Mouse (Mus musculus) embryo, embryonic 10 days (tissue): ENCODE results near the gene Fndc3a.

Experiments
- DNase-seq: peaks from one replicate; pipeline ENCODE4 v3.0.0-alpha.2; 2015; ENCODE audit warnings: low spot score

The Fndc3a gene

DNA sequence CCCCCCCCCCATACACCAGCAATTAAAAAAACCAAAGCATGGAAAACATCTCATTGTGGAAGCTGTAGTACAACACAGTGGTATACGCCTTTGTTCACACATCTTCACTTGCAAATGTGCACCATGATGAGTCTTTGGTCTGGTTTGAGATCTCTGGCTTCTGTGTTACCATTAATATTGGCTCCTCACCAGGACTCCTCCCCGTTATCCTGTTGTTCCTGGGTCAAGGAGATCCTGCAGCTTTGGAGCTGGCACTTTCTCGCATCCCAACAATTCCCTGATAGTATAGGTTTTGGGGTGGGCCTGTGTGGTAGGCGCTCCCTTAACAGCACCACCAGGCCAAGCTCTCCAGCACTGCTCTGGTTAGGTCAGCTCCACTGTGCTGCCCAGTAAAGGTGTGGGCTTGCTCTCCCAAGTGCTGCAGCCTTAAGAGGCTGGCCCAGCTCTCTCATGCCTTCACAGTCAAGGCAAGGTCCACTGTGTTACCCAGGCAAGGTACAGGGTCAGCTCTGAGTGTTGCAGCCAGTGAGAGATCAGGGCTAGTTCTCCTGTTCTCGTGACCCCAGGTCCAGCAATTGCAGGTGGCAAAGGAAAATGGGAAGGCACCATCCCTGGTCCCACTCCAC is 173.3 kb downstream of the Fndc3a start:
- no peak for DNase-seq

DNA sequence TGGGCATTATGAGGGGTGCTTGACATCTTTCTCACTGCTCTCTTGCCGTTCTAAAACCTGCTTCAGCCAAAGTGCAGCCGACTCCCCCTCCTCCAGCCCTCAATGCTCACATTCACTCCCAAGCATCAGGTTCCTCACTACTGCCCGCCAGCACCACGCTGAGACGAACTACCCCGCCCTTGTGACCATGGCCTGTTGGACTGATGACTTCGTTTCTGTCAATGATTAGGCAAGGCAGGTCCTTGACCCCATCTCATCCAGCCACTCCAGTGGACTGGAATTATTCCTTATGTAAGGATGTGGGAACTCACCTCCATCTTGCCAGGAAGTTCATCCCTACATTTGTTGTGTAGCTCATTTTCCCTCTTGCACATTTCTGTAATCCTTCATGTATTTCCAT is 175.9 kb downstream of the Fndc3a start:
- no peak for DNase-seq

DNA sequence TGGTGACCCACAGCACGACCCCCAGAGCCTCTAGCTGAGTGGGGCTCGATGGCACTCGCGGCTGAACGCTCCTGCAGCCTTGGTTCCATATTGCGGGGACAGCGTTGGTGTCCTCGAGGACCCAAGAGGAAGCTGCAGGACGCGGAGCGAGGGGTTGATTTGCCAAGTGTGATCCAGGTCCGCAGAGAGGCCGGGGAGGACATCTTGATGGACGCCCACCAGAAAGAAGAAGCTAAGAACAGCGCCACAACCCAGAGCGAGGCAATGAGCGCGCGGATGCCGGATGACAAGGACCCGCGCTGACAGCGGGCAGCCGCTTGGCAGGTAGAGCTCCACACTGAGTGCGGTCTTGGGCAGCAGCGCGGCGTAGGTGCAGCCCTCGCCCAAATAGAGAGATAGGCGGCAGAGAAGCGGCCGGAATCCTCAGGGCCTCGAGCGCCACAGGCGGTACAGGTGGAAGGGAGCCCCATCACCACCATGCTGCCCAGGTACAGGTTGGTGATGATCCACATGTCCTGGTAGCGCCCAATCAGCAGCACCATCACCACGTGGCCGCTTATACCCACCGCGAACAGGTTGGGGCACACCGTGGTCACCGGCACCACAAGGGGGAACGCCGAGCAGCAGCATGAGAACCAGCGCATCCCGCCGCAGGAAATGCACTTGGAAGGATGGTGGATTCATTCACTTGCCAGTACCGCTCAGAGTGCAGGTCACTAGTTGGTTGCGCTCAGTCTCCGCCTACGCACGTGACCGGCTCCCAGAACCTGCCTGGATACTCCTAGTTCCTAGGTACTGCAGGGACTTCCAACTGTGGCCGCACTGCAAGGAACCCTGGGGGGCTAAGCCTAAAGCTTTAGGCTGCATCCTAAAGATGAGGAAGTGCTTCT is 177.5 kb downstream of the Fndc3a start:
- peak; percentile 73 for DNase-seq

DNA sequence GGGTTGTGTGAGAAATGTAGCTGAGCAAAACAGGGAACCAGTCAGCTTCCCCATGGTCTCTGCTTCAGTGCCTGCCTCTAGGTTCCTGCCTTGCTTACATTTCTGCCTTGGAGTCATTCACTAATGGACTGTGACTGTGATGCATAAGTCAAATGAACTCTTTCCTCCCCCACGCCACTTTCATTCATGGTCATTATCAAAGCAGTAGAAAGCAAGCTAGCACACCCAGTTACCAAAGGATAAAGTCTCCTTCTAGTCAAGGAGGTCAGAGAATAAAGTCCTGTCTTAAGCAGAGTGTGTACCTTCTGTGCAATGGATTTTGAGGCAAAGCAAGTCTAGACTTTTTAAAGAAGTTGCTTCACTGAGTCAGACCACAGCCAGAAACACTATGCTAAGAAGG is 182.7 kb downstream of the Fndc3a start:
- DNase-seq, result no peak

DNA sequence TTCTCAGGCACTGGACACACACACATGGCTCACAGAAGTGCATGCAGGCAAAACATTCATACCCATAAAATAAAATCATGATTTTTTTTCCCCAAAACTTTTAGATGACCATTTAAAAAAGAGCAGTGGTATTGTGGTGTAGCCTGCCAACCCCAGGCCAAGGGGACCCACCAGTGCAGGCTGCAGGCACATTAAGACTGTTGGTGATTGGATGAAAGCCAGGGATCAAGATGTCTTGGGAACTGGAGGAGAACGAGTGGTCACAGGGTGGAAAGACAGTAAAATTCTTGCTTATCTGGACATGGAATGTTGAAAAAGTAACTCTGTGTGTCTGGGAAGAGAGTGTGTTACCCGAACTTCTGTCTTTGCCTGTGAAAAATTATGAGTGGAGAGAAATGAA is 190.2 kb downstream of the Fndc3a start:
- DNase-seq, result no peak

DNA sequence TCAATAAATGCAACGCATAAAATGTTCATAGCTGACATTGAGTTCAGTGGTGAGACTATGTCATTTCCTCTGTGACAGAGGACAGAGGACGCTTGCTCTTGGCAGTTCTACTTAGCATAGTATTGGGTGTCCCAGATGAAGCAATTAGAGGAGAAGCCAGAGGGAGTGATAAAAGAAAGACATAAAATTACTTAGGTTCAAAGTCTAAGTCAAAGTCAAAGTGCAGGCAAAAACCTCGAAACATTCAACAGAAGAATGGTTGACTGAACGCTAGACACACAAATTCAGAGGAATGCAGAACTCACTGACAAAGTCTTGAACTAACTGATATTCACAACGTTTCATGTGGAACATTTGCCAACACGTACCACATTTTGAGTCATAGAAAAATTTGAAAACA is 191.0 kb downstream of the Fndc3a start:
- no peak for DNase-seq

DNA sequence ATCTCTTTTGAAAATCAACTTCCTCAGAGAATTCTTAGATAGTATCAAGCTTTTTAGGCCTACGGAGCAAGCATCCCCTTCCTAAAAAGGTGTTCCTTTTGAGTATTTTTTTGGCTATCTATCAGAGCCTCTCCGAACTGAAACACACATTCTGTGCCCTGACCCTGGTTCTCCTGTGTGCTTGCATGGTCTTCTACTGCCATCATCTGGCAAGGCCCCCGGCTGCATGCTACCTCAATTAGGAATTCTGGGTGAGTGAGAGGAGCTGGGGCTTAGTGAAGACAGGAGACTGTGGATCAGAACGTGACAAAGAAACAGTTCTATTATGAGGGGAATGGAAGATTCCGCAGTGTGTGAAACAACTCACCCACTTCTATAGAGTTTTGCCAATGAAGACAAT is 193.4 kb downstream of the Fndc3a start:
- DNase-seq, result peak; percentile 65

DNA sequence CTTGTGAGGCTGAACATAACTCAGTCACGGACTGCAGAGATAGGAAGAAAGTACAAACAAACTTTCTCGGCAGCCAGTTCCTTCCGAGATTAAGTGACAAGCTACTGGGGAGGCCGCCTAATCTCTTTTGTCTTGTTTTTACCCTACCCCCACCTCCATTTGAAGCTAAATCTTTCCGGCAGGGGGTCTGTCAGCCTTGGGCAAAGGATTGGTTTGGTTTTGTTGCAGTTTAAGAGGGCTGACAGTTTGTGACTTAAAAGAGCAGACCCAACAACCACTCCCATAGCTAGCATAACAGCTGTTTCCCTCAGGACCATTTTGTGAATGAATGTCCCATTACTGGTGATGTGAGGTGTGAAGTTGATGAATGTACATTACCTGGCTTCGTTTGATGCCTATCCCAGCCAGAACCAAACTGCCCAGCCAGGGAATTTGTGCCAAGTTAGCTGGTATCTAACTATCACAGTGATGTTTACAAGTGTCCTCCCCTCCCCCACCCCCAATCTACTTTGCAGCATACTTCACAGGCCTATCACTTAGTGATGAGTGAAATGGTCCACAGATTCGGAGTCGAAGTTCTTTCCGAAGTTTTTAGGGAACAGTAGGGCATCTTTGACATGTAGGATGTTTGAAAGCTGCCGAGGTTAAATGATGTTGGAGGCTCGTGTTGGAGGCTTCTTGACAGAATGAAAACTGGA is 202.9 kb downstream of the Fndc3a start:
- DNase-seq, result peak; percentile 24

DNA sequence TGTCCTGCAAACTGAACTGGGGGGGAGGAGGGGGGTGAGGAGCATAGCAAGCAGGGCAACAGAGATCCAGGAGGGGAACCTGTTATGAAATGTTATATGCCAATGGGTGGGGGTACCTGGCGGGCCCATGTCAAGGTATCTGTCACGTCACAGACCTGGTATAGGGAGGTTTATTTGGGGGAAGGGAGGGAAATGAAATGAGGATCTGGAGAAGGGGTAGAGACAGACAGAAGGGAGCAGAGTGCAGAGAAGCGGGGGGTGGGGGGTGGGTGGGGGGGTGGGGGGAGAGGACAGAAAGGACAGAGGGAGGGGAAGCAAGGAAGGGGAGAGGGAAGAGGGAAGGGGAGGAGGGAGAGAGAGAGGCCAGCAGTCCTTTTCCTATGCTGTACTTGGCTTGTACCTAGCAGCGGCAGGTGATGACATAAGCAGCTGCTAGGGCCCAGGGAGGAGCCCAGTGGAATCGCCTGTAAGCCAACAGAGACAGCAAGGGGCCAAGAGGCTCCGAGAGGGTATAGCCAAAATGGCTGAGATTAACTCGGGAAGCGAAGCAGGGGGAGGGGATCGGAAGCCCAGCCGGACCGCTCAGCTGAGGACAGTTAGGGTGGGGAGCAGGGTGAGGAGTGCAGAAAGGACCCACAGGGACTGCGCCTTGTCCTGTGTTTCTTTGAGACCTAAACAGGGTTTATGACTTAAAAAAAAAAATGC is 203.6 kb downstream of the Fndc3a start:
- peak; percentile 64 for DNase-seq

DNA sequence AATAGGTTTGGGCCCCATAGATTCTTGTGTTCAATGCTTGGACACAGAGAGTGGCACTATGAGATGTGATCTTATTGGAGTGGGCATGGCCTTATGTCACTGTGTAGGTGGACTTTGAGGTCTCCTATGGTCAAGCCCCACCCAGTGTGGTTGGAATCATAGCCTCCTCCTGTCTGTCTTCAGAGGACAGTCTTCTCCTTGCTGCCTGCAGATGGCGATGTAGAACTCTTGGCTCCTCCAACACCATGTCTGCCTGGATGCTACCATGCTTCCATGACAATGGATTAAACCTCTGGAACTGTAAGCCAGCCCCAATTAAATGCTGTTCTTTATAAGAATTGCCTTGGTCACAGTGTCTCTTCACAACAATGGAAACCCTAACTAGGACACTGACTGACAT is 204.8 kb downstream of the Fndc3a start:
- peak; percentile 38 for DNase-seq

DNA sequence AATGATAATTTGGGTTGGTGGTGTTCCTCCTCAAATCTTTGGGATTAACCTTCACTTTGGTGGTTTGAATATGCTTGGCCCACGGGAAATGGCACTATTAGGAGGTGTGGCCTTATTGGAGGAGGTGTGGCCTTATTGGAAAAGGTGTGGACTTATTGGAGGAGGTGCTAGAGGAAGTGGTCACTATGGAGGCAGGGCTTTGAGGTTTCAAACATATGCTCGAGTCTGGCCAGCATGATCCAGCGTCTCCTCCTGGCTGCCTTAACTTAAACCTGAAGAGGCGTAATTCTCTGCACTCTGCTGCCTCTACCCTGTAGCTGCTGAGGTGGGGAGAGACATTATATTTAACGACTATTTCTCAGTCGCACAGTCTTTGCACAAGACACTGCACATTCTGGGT is 206.6 kb downstream of the Fndc3a start:
- no peak for DNase-seq

DNA sequence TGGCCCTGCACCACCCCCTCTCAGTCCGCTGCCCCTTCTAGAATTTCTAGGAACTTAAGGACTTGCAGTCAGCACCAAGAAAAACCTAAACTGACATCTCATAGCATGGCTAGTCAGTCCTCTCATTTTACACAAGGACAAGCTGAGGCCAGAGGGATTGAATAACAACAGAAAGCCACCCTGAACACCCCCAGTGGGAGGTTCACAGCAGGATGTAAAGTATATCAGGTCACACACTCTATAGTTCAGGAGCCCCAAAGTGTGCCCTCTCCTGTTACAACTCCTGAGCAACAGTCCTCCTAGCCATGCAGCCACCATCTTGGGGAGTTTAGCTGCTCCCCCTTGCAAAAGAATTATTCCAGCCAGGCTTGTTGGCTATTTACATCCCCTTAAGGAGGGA is 216.0 kb downstream of the Fndc3a start:
- DNase-seq, result no peak

DNA sequence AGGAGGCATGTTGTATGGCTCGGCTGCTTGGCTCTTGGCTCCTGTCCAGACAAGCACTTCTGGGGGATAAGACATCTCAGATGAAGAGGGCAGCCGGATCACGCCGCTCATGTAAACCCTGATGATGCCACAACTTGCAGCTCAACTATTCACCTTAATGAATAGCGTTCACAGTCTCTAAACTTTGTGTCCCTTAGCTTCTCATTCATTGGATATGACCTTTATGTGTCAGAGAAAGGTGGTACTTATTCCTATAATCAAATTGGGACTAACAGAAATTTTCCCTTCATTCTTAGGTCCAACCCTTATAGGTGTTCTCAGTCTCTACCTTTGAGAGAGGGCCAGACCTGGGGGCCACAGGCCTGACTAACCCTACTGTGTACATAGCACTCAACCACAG is 218.1 kb downstream of the Fndc3a start, which contains the start of gene Gm9195:
TSS of gene Gm9195 (minus strand) at position 101 of the 400 bp plus-strand sequence.
- no peak for DNase-seq

DNA sequence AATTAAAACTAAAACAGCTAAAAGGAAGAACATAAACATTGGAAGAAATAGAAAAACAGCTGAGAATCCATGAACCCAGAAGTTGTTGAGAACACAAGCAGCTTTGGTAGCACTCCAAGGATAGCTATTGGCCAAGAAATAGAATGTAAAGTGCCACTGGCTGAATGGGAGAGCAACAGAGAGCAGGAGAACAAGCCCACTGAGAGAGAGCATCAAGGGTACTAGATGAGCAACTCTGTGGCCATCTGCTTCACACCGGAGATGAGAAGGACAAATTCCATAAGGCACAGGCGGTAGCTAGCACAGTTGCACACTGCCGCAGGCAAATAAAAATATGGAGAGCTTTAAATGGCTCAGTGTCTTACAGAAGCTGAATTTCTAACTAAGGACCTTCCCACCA is 219.4 kb downstream of the Fndc3a start:
- no peak for DNase-seq
